ENCODE assay signal across 34 mouse cellular contexts in genomic region chr8:110851186-110851585, GRCm38 (mm10). TPM values are rescaled to one million over a fixed set of nuclear protein-coding genes. Genes with fewer than 3 reads are reported as not detected.
"Had no signal": no experiment of that assay in that cellular context is flagged by ENCODE, and none has a peak within 500 bp of the region (broad histone marks: within the 10 kb centered on the region; RNA-seq: fewer than 3 reads in every experiment).

No protein-coding gene starts in this region.

- H3K27me3 ChIP-seq: heart, embryonic 12.5 days; heart, embryonic 13.5 days; heart, embryonic 15.5 days; hindbrain, embryonic 12.5 days; hindbrain, embryonic 13.5 days; hindbrain, embryonic 15.5 days; kidney, embryonic 15.5 days had no signal

- H3K4me3 ChIP-seq: heart, adult 2 months; heart, embryonic 12.5 days; heart, embryonic 13.5 days; heart, embryonic 15.5 days; hindbrain, embryonic 10.5 days; hindbrain, embryonic 12.5 days; hindbrain, embryonic 13.5 days; hindbrain, embryonic 15.5 days; kidney, embryonic 15.5 days; layer of hippocampus, adult 2 months had no signal

- H3K9ac ChIP-seq: heart, embryonic 12.5 days; heart, embryonic 13.5 days; heart, embryonic 15.5 days; hindbrain, embryonic 12.5 days; hindbrain, embryonic 13.5 days; hindbrain, embryonic 14.5 days; hindbrain, embryonic 15.5 days; kidney, embryonic 15.5 days had no signal

- H3K27ac ChIP-seq: heart, adult 2 months; heart, embryonic 13.5 days; heart, embryonic 15.5 days; hindbrain, embryonic 10.5 days; hindbrain, embryonic 12.5 days; hindbrain, embryonic 13.5 days; hindbrain, embryonic 14.5 days; hindbrain, embryonic 15.5 days; hindbrain, postnatal 0 days; kidney, embryonic 15.5 days; kidney, postnatal 0 days; layer of hippocampus, adult 2 months had no signal

- H3K4me2 ChIP-seq: heart, embryonic 11.5 days; heart, embryonic 12.5 days; heart, embryonic 13.5 days; heart, embryonic 15.5 days; hindbrain, embryonic 12.5 days; hindbrain, embryonic 13.5 days; hindbrain, embryonic 14.5 days; hindbrain, embryonic 15.5 days; kidney, embryonic 15.5 days had no signal

- H3K9me3 ChIP-seq: heart, embryonic 12.5 days; heart, embryonic 13.5 days; heart, embryonic 15.5 days; hindbrain, embryonic 10.5 days; hindbrain, embryonic 12.5 days; hindbrain, embryonic 13.5 days; hindbrain, embryonic 15.5 days; kidney, embryonic 15.5 days had no signal

- ATAC-seq: hindbrain, embryonic 16.5 days; hindbrain, postnatal 0 days; inflammation-experienced regulatory T-cells, adult 6 months; intestine, postnatal 0 days had no signal

- DNase-seq: heart, adult 2 months; heart, postnatal 10 days; heart, postnatal 14 days; heart, postnatal 36 days; heart, postnatal 4 days; kidney, adult 11 months; kidney, adult 18-20 months; kidney, adult 2 months; kidney, adult 8-10 months; kidney, adult 9 months; kidney, postnatal 10 days; kidney, postnatal 14 days; kidney, postnatal 25 days; kidney, postnatal 36 days; kidney, postnatal 4 days; layer of hippocampus, adult 9-11 months; layer of hippocampus, postnatal 36 days had no signal

RNA-seq across cellular contexts. Expression of gene Il34, which starts 45.5 kb away (rescaled TPM):
- total RNA-seq: hematopoietic stem cell, adult 5-6 weeks had no signal
- polyA plus RNA-seq: inflammation-experienced regulatory T-cells, adult 6 months had no signal
